Mouse (Mus musculus): ENCODE results near the gene Tle6.

GRCm38 (mm10) chr10:81557491-81557890 is 43.4 kb downstream of the Tle6 start:
- TF ChIP-seq CTCF (IDR thresholded peaks at IDR 0.05; ENCODE audit: low read depth, low read length) = no peak
- no peak for TF ChIP-seq POLR2AphosphoS5 (IDR thresholded peaks at IDR 0.05; ENCODE audit: insufficient replicate concordance, low read depth, low read length)
- TF ChIP-seq GATA1 (IDR thresholded peaks at IDR 0.05; ENCODE audit: borderline replicate concordance, low read length) = no peak
